Mouse (Mus musculus): ENCODE results near the gene Ralgapb.

DNA sequence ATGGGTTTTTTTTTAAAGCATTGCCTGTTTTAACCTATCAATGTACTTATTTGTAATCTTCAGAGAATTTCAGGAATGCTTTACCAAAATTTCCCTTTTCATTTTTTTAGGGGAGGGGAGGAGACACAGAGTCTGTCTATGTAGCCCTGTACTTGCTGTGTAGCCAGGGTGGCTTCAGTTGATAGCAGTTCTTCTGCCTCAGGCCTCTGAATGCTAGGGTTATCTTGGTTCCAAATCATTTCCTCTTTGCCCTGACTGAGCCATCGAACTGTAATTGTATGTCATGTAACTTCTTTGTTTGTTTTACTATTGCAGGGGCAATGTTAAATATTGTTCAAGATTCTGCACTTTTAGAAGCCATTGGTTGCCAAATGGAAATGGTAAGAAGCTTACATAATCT, 36.2 kb downstream of the Ralgapb start:
- TF ChIP-seq CTCF (IDR thresholded peaks at IDR 0.05; ENCODE audit: borderline replicate concordance, control insufficient read depth, extremely low read depth, insufficient read depth, low read length, poor library complexity) (no peak), POLR2A (IDR thresholded peaks at IDR 0.05; ENCODE audit: control insufficient read depth, extremely low read depth, insufficient read depth, low read length, poor library complexity) (no peak)
